Mouse (Mus musculus) heart, embryonic 16.5 days (tissue): ENCODE measurements around the gene Adora2a. TPM values are rescaled to one million over a fixed set of nuclear protein-coding genes. Genes with fewer than 3 reads are reported as not detected.

Experiments used
- ATAC-seq: fragments of 200-750 bp; cut with Nextera tagmentation; replicated peaks from 2 replicates; pipeline ENCODE4 v1.8.0; 2017; ENCODE audit warnings: moderate number of reproducible peaks; ENCODE audit not compliant: insufficient read depth, low FRiP score; ENCODE audit errors: extremely low read depth
- H3K27ac ChIP-seq: fragments of 300-500 bp; sonication (generic); 2 replicates; pipeline ENCODE4 v1.5.1; 2014; ENCODE audit warnings: mild to moderate bottlenecking, low read length, control low read depth, moderate library complexity
- H3K27me3 ChIP-seq: fragments of 300-500 bp; sonication (generic); 2 replicates; pipeline ENCODE4 v1.6.1; 2014; ENCODE audit warnings: low read length, mixed read lengths; ENCODE audit not compliant: control insufficient read depth, insufficient read depth
- H3K36me3 ChIP-seq: fragments of 300-500 bp; sonication (generic); 2 replicates; pipeline ENCODE4 v1.6.1; 2014; ENCODE audit not compliant: control insufficient read depth, insufficient read depth
- H3K4me1 ChIP-seq: fragments of 300-500 bp; sonication (generic); 2 replicates; pipeline ENCODE4 v1.6.1; 2014; ENCODE audit warnings: low read length, mixed read lengths; ENCODE audit not compliant: control insufficient read depth, insufficient read depth
- H3K4me2 ChIP-seq: fragments of 300-500 bp; sonication (generic); 2 replicates; pipeline ENCODE4 v1.6.1; 2014; ENCODE audit warnings: low read depth, mild to moderate bottlenecking, control low read depth, low read length
- H3K4me3 ChIP-seq: fragments of 300-500 bp; sonication (generic); 2 replicates; pipeline ENCODE4 v1.5.1; 2014; ENCODE audit warnings: mild to moderate bottlenecking, control low read depth, low read length
- H3K9ac ChIP-seq: fragments of 300-500 bp; sonication (generic); 2 replicates; pipeline ENCODE4 v1.6.1; 2014; ENCODE audit warnings: low read length, control low read depth
- H3K9me3 ChIP-seq: fragments of 300-500 bp; sonication (generic); replicated peaks from 2 replicates; pipeline ENCODE4 v1.6.1; 2016; ENCODE audit warnings: low read length; ENCODE audit not compliant: control insufficient read depth
- WGBS: fragments of 180-500 bp; shearing (Covaris S2); extraction: QIAGEN DNeasy Blood & Tissue Kit; methylation state at CpG from one replicate; pipeline ENCODE4 v1.1.7; 2014; 5-methylcytosine and 5-hydroxymethylcytosine counted together
- polyA plus RNA-seq: library from polyadenylated mRNA; unstranded; fragments of >200 nt; fragmentation: Nextera tagmentation; extraction: Ambion mirVana; gene quantifications from 2 replicates; pipeline ENCODE4 v1.2.1, GENCODE M21; 2015

Gene Adora2a
- polyA plus RNA-seq, 1 experiment from 2014 or later: 8.0 TPM

DNA sequence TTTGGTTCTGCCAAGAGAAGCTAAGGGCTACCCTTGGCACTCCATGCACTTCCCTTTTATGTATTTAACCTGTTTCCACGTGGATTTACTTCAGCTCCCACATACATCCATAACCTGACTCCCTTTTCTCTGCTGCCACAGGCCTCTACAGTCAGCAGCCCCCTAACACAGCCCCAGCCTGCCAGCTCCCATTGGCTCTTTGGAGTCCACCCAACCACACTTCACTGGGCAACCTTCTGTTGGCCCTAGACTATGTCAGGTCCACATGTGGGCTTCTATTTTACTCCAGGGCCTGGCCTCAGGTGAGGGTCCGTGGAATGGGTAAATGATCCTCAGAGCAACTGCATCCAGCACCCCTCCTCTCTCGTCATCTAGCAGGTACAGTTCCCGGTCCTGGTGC, 14.1 kb upstream of the Adora2a start:
- Histone ChIP-seq H3K36me3 (peaks cover 8% of the 10 kb centered on the region), H3K4me2 (no peak overlapping the region), H3K4me3 (no peak overlapping the region), H3K4me1 (peaks cover 25% of the 10 kb centered on the region), H3K9me3 (no peaks in the 10 kb centered on the region), H3K27me3 (no peaks in the 10 kb centered on the region), H3K27ac (peak overlapping the region; percentile 16; the same call in 1 of the 2 replicates), H3K9ac (no peak overlapping the region)
- ATAC-seq: no peak
- 80% methylated on average over 4 of the region's 4 CpGs for WGBS

DNA sequence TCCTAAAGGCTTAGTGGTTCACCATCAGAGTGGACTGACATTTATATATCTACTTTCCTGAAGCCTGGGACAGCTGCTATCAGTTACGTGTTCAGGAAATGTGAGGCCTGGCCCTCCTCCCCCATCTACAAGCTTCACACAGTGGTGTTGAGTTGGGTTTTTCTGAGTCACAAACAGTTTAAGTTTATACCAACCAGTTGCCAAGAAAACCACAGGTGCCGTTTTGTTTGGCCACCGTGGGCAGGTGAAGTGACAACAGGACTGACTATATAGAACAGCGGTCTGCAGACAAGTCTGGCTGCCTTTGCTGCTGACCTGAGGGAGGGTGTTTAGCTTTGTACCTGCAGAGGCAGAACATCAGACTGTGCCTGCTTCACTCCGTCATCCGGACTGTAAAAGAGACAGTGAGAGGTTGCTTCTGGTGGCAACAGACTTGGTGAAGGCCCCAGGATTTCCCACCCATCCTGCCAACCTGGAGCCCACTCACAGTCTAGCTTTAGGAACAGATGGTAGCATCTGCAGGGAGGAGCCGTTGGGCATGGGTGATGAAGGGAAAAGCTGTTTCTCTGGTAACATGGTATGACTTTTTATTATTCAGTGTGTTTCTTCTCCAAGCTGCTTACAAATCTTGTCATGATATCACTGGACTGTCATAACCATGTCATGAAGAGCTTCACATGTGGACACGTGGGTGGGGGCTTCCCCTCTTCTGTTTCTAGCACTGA, 13.2 kb upstream of the Adora2a start:
- no peak for ATAC-seq
- Histone ChIP-seq H3K27ac (peak overlapping the region; percentile 74), H3K9me3 (no peaks in the 10 kb centered on the region), H3K4me3 (no peak overlapping the region), H3K36me3 (peaks cover 16% of the 10 kb centered on the region), H3K9ac (no peak overlapping the region), H3K27me3 (no peaks in the 10 kb centered on the region), H3K4me2 (no peak overlapping the region), H3K4me1 (peaks cover 25% of the 10 kb centered on the region)
- 61% methylated on average over 8 of the region's 8 CpGs for WGBS

DNA sequence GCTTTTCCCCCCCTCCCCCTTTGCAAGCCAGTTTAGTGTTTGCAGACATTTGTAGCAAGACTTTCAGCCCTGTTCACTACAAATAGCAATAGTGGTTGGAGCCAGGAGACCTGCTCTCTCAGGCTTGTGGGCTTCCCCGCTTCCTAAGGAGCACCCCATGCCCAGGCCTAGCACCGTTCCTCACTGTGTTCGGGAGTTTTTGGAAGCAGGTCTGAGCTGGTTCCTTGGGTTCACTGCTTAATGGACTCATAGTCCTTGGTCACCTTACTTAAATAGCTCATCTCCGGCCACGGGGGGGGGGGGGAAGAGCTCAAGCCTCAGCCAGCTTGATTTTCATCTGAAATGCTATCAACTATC, 12.7 kb upstream of the Adora2a start:
- H3K9me3 ChIP-seq: no peaks in the 10 kb centered on the region
- peak overlapping the region; percentile 74 for H3K27ac ChIP-seq
- peaks cover 20% of the 10 kb centered on the region for H3K36me3 ChIP-seq
- H3K9ac ChIP-seq: no peak overlapping the region
- H3K4me1 ChIP-seq: peaks cover 25% of the 10 kb centered on the region
- ATAC-seq: peak; percentile 8; the same call in 1 of the 2 replicates
- WGBS: 74% methylated on average over 5 of the region's 5 CpGs
- no peak overlapping the region for H3K4me2 ChIP-seq
- H3K27me3 ChIP-seq: no peaks in the 10 kb centered on the region
- H3K4me3 ChIP-seq: no peak overlapping the region

- peak; percentile 77 for ATAC-seq
- H3K9ac ChIP-seq: no peak overlapping the region
- H3K4me2 ChIP-seq: no peak overlapping the region
- 38% methylated on average over 6 of the region's 6 CpGs for WGBS
- H3K9me3 ChIP-seq: no peaks in the 10 kb centered on the region
- H3K27me3 ChIP-seq: no peaks in the 10 kb centered on the region
- peaks cover 24% of the 10 kb centered on the region for H3K4me1 ChIP-seq
- no peak overlapping the region for H3K4me3 ChIP-seq
- H3K27ac ChIP-seq: peak overlapping the region; percentile 74
- peaks cover 20% of the 10 kb centered on the region for H3K36me3 ChIP-seq
Measured at GRCm38 (mm10) chr10:75304413-75304812, 12.3 kb upstream of the Adora2a start.

DNA sequence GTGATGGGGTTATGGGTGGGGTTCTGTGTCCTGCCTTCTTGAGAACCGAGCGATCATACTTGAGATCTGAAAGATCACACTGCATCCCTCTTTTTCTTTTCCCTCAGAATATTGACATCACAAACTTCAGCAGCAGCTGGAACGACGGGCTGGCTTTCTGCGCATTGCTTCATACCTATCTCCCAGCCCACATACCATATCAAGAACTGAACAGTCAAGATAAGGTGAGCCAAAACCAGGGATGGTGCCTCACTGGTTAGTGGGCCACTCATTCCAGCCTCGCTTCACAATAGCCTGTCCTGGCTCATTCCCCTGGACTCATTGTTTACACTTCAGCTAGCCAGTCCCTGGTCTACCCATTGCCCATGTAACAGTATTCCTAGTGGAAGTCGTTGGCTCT, 9.5 kb upstream of the Adora2a start:
- no peaks in the 10 kb centered on the region for H3K27me3 ChIP-seq
- H3K9ac ChIP-seq: no peak overlapping the region
- no peak overlapping the region for H3K27ac ChIP-seq
- no peaks in the 10 kb centered on the region for H3K9me3 ChIP-seq
- no peak for ATAC-seq
- no peak overlapping the region for H3K4me2 ChIP-seq
- no peak overlapping the region for H3K4me3 ChIP-seq
- 82% methylated on average over 7 of the region's 7 CpGs for WGBS
- peaks cover 15% of the 10 kb centered on the region; the same call in 1 of the 2 replicates for H3K4me1 ChIP-seq
- peaks cover 32% of the 10 kb centered on the region for H3K36me3 ChIP-seq

- 76% methylated on average over 7 of the region's 7 CpGs for WGBS
- Histone ChIP-seq H3K27ac (no peak overlapping the region), H3K9me3 (no peaks in the 10 kb centered on the region)
Measured at GRCm38 (mm10) chr10:75312361-75312760, 4.3 kb upstream of the Adora2a start.

DNA sequence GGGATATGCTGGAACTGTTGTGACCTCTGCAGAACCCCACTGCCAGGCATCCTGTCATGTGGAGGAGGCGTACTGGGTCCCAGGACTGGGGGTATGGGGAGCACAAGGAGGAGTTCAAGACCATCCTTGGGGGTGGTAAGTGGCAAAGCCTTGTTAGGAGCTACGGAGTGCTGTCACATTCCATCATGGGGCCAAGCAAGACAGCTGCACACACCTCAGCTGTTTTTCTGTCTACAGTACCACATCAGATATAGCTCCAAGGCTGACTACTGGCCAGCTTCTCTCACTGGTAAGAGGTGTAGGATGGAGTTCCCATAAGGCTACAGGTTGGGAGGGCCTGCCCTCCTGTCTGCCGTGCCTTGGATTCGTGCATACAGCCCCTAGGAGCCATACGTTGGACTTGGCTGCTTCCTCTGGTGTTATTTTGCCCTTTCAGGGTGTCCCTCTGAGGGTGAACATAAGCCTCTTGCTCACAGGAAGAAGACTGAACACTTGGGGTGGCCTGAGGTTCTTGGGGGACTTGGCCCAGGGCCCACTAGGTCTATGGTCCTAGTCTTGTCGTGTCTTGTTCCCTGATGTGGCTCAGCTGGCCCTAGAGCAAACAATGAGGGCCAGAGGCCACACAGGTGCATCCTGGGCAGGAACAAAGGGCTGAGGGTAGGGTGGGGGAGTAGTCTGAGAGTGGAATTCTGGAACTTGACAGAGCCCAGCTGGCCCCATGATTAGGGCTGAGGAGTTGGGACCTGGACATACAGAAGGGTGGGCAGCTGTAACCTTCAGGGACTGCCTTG, 2.3 kb upstream of the Adora2a start:
- Histone ChIP-seq H3K27ac (peak overlapping the region; percentile 42), H3K36me3 (peaks cover 16% of the 10 kb centered on the region), H3K4me2 (no peak overlapping the region), H3K27me3 (peaks cover 4% of the 10 kb centered on the region; the same call in 1 of the 2 replicates), H3K9me3 (no peaks in the 10 kb centered on the region), H3K4me1 (peaks cover 25% of the 10 kb centered on the region), H3K4me3 (no peak overlapping the region), H3K9ac (no peak overlapping the region)
- WGBS: 61% methylated on average over 6 of the region's 6 CpGs
- peak; percentile 19; the same call in 1 of the 2 replicates for ATAC-seq

More at GRCm38 (mm10) chr10:75312361-75312760, 4.3 kb upstream of the Adora2a start:
- H3K9ac ChIP-seq: no peak overlapping the region
- peaks cover 20% of the 10 kb centered on the region for H3K4me1 ChIP-seq
- peaks cover 29% of the 10 kb centered on the region for H3K36me3 ChIP-seq
- ATAC-seq: no peak
- H3K27me3 ChIP-seq: no peaks in the 10 kb centered on the region
- no peak overlapping the region for H3K4me2 ChIP-seq
- H3K4me3 ChIP-seq: no peak overlapping the region

- H3K4me2 ChIP-seq: no peak overlapping the region
- H3K36me3 ChIP-seq: peaks cover 6% of the 10 kb centered on the region
- peaks cover 25% of the 10 kb centered on the region for H3K4me1 ChIP-seq
- H3K27me3 ChIP-seq: peaks cover 4% of the 10 kb centered on the region; the same call in 1 of the 2 replicates
- no peak overlapping the region for H3K27ac ChIP-seq
- no peak for ATAC-seq
- H3K9me3 ChIP-seq: no peaks in the 10 kb centered on the region
- no peak overlapping the region for H3K9ac ChIP-seq
- 62% methylated on average over 8 of the region's 8 CpGs for WGBS
- no peak overlapping the region for H3K4me3 ChIP-seq
Measured at GRCm38 (mm10) chr10:75315756-75316155, 921 bp upstream of the Adora2a start.

GRCm38 (mm10) chr10:75316472-75316871, 205 bp upstream of the Adora2a start:
- H3K9me3 ChIP-seq: no peaks in the 10 kb centered on the region
- H3K36me3 ChIP-seq: peaks cover 3% of the 10 kb centered on the region; the same call in 1 of the 2 replicates
- peaks cover 25% of the 10 kb centered on the region for H3K4me1 ChIP-seq
- peak overlapping the region; percentile 74 for H3K4me3 ChIP-seq
- peak overlapping the region; percentile 86 for H3K9ac ChIP-seq
- peaks cover 4% of the 10 kb centered on the region; the same call in 1 of the 2 replicates for H3K27me3 ChIP-seq
- peak overlapping the region; percentile 88 for H3K4me2 ChIP-seq
- ATAC-seq: peak; percentile 18; the same call in 1 of the 2 replicates
- peak overlapping the region; percentile 60 for H3K27ac ChIP-seq
- WGBS: 6% methylated on average over 8 of the region's 9 CpGs
